Mouse (Mus musculus): Measurements from ENCODE around the gene Dapk3. TPM values are rescaled to one million over a fixed set of nuclear protein-coding genes. Genes with fewer than 3 reads are reported as not detected.

Dapk3 gene
- polyA plus RNA-seq, 1 experiment from 2014 or later: 19.3 TPM

- peaks cover 57% of the 10 kb centered on the region for H3K4me1 ChIP-seq (replicated peaks)
- H3K4me2 ChIP-seq: peak overlapping the region; percentile 32
- DNase-seq (no peak), ATAC-seq (ENCODE audit: low read depth) (no peak)
- H3K27me3 ChIP-seq: peaks cover 57% of the 10 kb centered on the region
- H3K9me3 ChIP-seq (replicated peaks): no peaks in the 10 kb centered on the region
- 0 out of 2 replicates have a peak overlapping the region, but pooled peaks have one; percentile 0 for H3K4me3 ChIP-seq (replicated peaks)
- no peak overlapping the region for H3K27ac ChIP-seq
- H3K9ac ChIP-seq: peak overlapping the region; percentile 33; the same call in 1 of the 2 replicates
- 10% methylated on average over 37 of the region's 37 CpGs for WGBS (ENCODE audit: insufficient replicate concordance)
- peaks cover 15% of the 10 kb centered on the region for H3K36me3 ChIP-seq
These were observed 11.4 kb downstream of the Dapk3 start for GRCm38 (mm10) chr10:81193991-81194774.

GRCm38 (mm10) chr10:81195300-81195699, 12.5 kb downstream of the Dapk3 start:
- H3K4me3 ChIP-seq (replicated peaks): no peak overlapping the region

GRCm38 (mm10) chr10:81196470-81197065, 13.8 kb downstream of the Dapk3 start:
- 50% methylated on average over 11 of the region's 11 CpGs for WGBS (ENCODE audit: insufficient replicate concordance)
- DNase-seq: no peak
- H3K4me2 ChIP-seq: no peak overlapping the region
- ATAC-seq (ENCODE audit: low read depth): no peak
- H3K27me3 ChIP-seq: peaks cover 70% of the 10 kb centered on the region
- H3K36me3 ChIP-seq: no peaks in the 10 kb centered on the region
- no peaks in the 10 kb centered on the region for H3K9me3 ChIP-seq (replicated peaks)
- no peak overlapping the region for H3K27ac ChIP-seq
- no peak overlapping the region for H3K4me3 ChIP-seq (replicated peaks)
- no peak overlapping the region for H3K9ac ChIP-seq
- H3K4me1 ChIP-seq (replicated peaks): peaks cover 36% of the 10 kb centered on the region

More at GRCm38 (mm10) chr10:81195300-81195699, 12.5 kb downstream of the Dapk3 start:
- Histone ChIP-seq H3K4me1 (replicated peaks) (peaks cover 49% of the 10 kb centered on the region), H3K27ac (no peak overlapping the region), H3K36me3 (peaks cover 8% of the 10 kb centered on the region), H3K4me2 (no peak overlapping the region), H3K9ac (no peak overlapping the region), H3K27me3 (peaks cover 69% of the 10 kb centered on the region), H3K9me3 (replicated peaks) (no peaks in the 10 kb centered on the region)
- ATAC-seq (ENCODE audit: low read depth): no peak
- WGBS (ENCODE audit: insufficient replicate concordance): 52% methylated on average over 4 of the region's 4 CpGs
- DNase-seq: no peak

- no peak overlapping the region for H3K27ac ChIP-seq
- no peak overlapping the region for H3K4me3 ChIP-seq (replicated peaks)
- H3K9me3 ChIP-seq (replicated peaks): no peaks in the 10 kb centered on the region
- peaks cover 34% of the 10 kb centered on the region for H3K4me1 ChIP-seq (replicated peaks)
- DNase-seq (no peak), ATAC-seq (ENCODE audit: low read depth) (no peak)
- peaks cover 70% of the 10 kb centered on the region for H3K27me3 ChIP-seq
- H3K4me2 ChIP-seq: no peak overlapping the region
- H3K9ac ChIP-seq: no peak overlapping the region
- 39% methylated on average over 6 of the region's 6 CpGs for WGBS (ENCODE audit: insufficient replicate concordance)
- no peaks in the 10 kb centered on the region for H3K36me3 ChIP-seq
These were observed 14.5 kb downstream of the Dapk3 start for GRCm38 (mm10) chr10:81197305-81197704.

GRCm38 (mm10) chr10:81198230-81198629, 15.4 kb downstream of the Dapk3 start:
- WGBS (ENCODE audit: insufficient replicate concordance): 1% methylated on average over 9 of the region's 9 CpGs
- DNase-seq: no peak
- peaks cover 62% of the 10 kb centered on the region for H3K27me3 ChIP-seq

GRCm38 (mm10) chr10:81198990-81199389, 16.2 kb downstream of the Dapk3 start:
- Histone ChIP-seq H3K9me3 (replicated peaks) (no peaks in the 10 kb centered on the region), H3K4me3 (replicated peaks) (no peak overlapping the region), H3K9ac (no peak overlapping the region), H3K27ac (no peak overlapping the region), H3K4me2 (no peak overlapping the region), H3K36me3 (no peaks in the 10 kb centered on the region), H3K4me1 (replicated peaks) (peaks cover 35% of the 10 kb centered on the region), H3K27me3 (peaks cover 54% of the 10 kb centered on the region)
- DNase-seq (no peak), ATAC-seq (ENCODE audit: low read depth) (no peak)
- WGBS (ENCODE audit: insufficient replicate concordance): 66% methylated on average over 6 of the region's 6 CpGs

More at GRCm38 (mm10) chr10:81198230-81198629, 15.4 kb downstream of the Dapk3 start:
- H3K9me3 ChIP-seq (replicated peaks): no peaks in the 10 kb centered on the region
- no peaks in the 10 kb centered on the region for H3K36me3 ChIP-seq
- H3K4me3 ChIP-seq (replicated peaks): no peak overlapping the region
- no peak overlapping the region for H3K9ac ChIP-seq
- peaks cover 34% of the 10 kb centered on the region for H3K4me1 ChIP-seq (replicated peaks)
- no peak overlapping the region for H3K27ac ChIP-seq
- ATAC-seq (ENCODE audit: low read depth): no peak
- no peak overlapping the region for H3K4me2 ChIP-seq

- H3K9me3 ChIP-seq (replicated peaks): no peaks in the 10 kb centered on the region
- H3K27me3 ChIP-seq: peaks cover 44% of the 10 kb centered on the region
- H3K4me1 ChIP-seq (replicated peaks): peaks cover 28% of the 10 kb centered on the region
- H3K36me3 ChIP-seq: no peaks in the 10 kb centered on the region
- DNase-seq (no peak), ATAC-seq (ENCODE audit: low read depth) (no peak)
- no peak overlapping the region for H3K9ac ChIP-seq
- H3K4me2 ChIP-seq: no peak overlapping the region
- no peak overlapping the region for H3K4me3 ChIP-seq (replicated peaks)
- no peak overlapping the region for H3K27ac ChIP-seq
- 76% methylated on average over 13 of the region's 13 CpGs for WGBS (ENCODE audit: insufficient replicate concordance)
These were observed 17.3 kb downstream of the Dapk3 start for GRCm38 (mm10) chr10:81200141-81200540.

GRCm38 (mm10) chr10:81200605-81201287, 17.9 kb downstream of the Dapk3 start:
- ATAC-seq (ENCODE audit: low read depth): no peak
- peaks cover 44% of the 10 kb centered on the region for H3K27me3 ChIP-seq
- 70% methylated on average over 20 of the region's 20 CpGs for WGBS (ENCODE audit: insufficient replicate concordance)

GRCm38 (mm10) chr10:81201807-81202758, 19.3 kb downstream of the Dapk3 start, which contains the start of gene Nmrk2:
TSS of gene Nmrk2 (minus strand) at chr10:81202051.
- ATAC-seq (ENCODE audit: low read depth) (no peak), DNase-seq (no peak)
- Histone ChIP-seq H3K27me3 (peaks cover 42% of the 10 kb centered on the region), H3K4me3 (replicated peaks) (no peak within 1 kb of the TSS), H3K4me1 (replicated peaks) (peaks cover 24% of the 10 kb centered on the region), H3K9me3 (replicated peaks) (no peaks in the 10 kb centered on the region), H3K4me2 (no peak within 1 kb of the TSS), H3K27ac (peak within 1 kb of the TSS; percentile 40; the same call in 1 of the 2 replicates), H3K36me3 (no peaks in the 10 kb centered on the region), H3K9ac (no peak within 1 kb of the TSS)
- 62% methylated on average over 13 of the region's 13 CpGs for WGBS (ENCODE audit: insufficient replicate concordance)

More at GRCm38 (mm10) chr10:81200605-81201287, 17.9 kb downstream of the Dapk3 start:
- Histone ChIP-seq H3K4me2 (no peak overlapping the region), H3K9me3 (replicated peaks) (no peaks in the 10 kb centered on the region), H3K27ac (no peak overlapping the region), H3K9ac (no peak overlapping the region), H3K4me1 (replicated peaks) (peaks cover 24% of the 10 kb centered on the region), H3K4me3 (replicated peaks) (no peak overlapping the region), H3K36me3 (no peaks in the 10 kb centered on the region)
- no peak for DNase-seq

GRCm38 (mm10) chr10:81202978-81203720, 20.3 kb downstream of the Dapk3 start:
- no peaks in the 10 kb centered on the region for H3K36me3 ChIP-seq
- DNase-seq: peak; percentile 77
- H3K4me1 ChIP-seq (replicated peaks): peaks cover 24% of the 10 kb centered on the region
- peak overlapping the region; percentile 55; the same call in 1 of the 2 replicates for H3K27ac ChIP-seq
- peaks cover 35% of the 10 kb centered on the region for H3K27me3 ChIP-seq
- peak; percentile 85 for ATAC-seq (ENCODE audit: low read depth)
- H3K4me3 ChIP-seq (replicated peaks): no peak overlapping the region
- H3K9ac ChIP-seq: peak overlapping the region; percentile 17; the same call in 1 of the 2 replicates
- 22% methylated on average over 8 of the region's 8 CpGs for WGBS (ENCODE audit: insufficient replicate concordance)
- no peaks in the 10 kb centered on the region for H3K9me3 ChIP-seq (replicated peaks)
- no peak overlapping the region for H3K4me2 ChIP-seq
